Mouse (Mus musculus) kidney, embryonic 14.5 days (tissue): Measurements from ENCODE around the gene Eif2ak2. TPM values are rescaled to one million over a fixed set of nuclear protein-coding genes. Genes with fewer than 3 reads are reported as not detected.

Experiments used
- polyA plus RNA-seq: library from polyadenylated mRNA; unstranded; fragments of >200 nt; fragmentation: Nextera tagmentation; extraction: Ambion mirVana; gene quantifications from 2 replicates; pipeline ENCODE4 v1.2.1, GENCODE M21; 2014

Eif2ak2 gene
- polyA plus RNA-seq, 1 experiment from 2014 or later: 14.6 TPM

Other genes starting within 250 kb of the Eif2ak2 start
- gene Strn, start 145.4 kb downstream of the Eif2ak2 start, polyA plus RNA-seq: 6.1 and 8.6 TPM in 2 replicates
- gene Heatr5b, start 47.2 kb downstream of the Eif2ak2 start, polyA plus RNA-seq: 7.1 and 9.3 TPM in 2 replicates
- gene Gpatch11, start 47.0 kb downstream of the Eif2ak2 start, polyA plus RNA-seq: 33.7 and 43.4 TPM in 2 replicates
- gene Sult6b1, start 24.4 kb upstream of the Eif2ak2 start, polyA plus RNA-seq: 0.19 and 0.20 TPM in 2 replicates
- 108 and 133 TPM in 2 replicates for gene Cebpzos, start 33.9 kb upstream of the Eif2ak2 start, polyA plus RNA-seq
- 58.7 and 64.8 TPM in 2 replicates for gene Cebpz, start 54.5 kb upstream of the Eif2ak2 start, polyA plus RNA-seq
- gene Ndufaf7, start 54.6 kb upstream of the Eif2ak2 start, polyA plus RNA-seq: 45.4 and 63.2 TPM in 2 replicates
- gene Prkd3, start 138.2 kb upstream of the Eif2ak2 start, polyA plus RNA-seq: 26.5 and 45.0 TPM in 2 replicates
- 2.1 and 3.1 TPM in 2 replicates for gene Qpct, start 169.3 kb upstream of the Eif2ak2 start, polyA plus RNA-seq